Mouse (Mus musculus): Measurements from ENCODE around the gene Cntrob. TPM values are rescaled to one million over a fixed set of nuclear protein-coding genes. Genes with fewer than 3 reads are reported as not detected.

Gene Cntrob
- polyA plus RNA-seq, 1 experiment from 2014 or later, result 22.8 TPM

Other genes starting within 250 kb of the Cntrob start
- 35.9 and 38.5 TPM in 2 replicates for gene Vamp2, start 235.3 kb downstream of the Cntrob start, polyA plus RNA-seq (2015; fragmentation: Nextera tagmentation; extraction: Ambion mirVana)
- 3.5 and 4.7 TPM in 2 replicates for gene Per1, start 228.6 kb downstream of the Cntrob start, polyA plus RNA-seq (2015; fragmentation: Nextera tagmentation; extraction: Ambion mirVana)
- 0.39 and 0.71 TPM in 2 replicates for gene Hes7, start 203.4 kb downstream of the Cntrob start, polyA plus RNA-seq (2015; fragmentation: Nextera tagmentation; extraction: Ambion mirVana)
- gene 9130213A22Rik, start 201.2 kb downstream of the Cntrob start, polyA plus RNA-seq (2015; fragmentation: Nextera tagmentation; extraction: Ambion mirVana), result 0.49 and 0.64 TPM in 2 replicates
- gene Aloxe3, start 197.9 kb downstream of the Cntrob start, polyA plus RNA-seq (2015; fragmentation: Nextera tagmentation; extraction: Ambion mirVana), result 0.62 and 0.73 TPM in 2 replicates
- 0.44 and 0.49 TPM in 2 replicates for gene Alox12b, start 166.8 kb downstream of the Cntrob start, polyA plus RNA-seq (2015; fragmentation: Nextera tagmentation; extraction: Ambion mirVana)
- gene Alox8, start 125.9 kb downstream of the Cntrob start, polyA plus RNA-seq (2015; fragmentation: Nextera tagmentation; extraction: Ambion mirVana), result 0.14 and 0.17 TPM in 2 replicates
- gene Gucy2e, start 86.7 kb downstream of the Cntrob start, polyA plus RNA-seq (2015; fragmentation: Nextera tagmentation; extraction: Ambion mirVana), result not detected in 2 replicates
- 132 and 138 TPM in 2 replicates for gene Trappc1, start 205 bp upstream of the Cntrob start, polyA plus RNA-seq (2015; fragmentation: Nextera tagmentation; extraction: Ambion mirVana)
- gene Kcnab3, start 2.5 kb upstream of the Cntrob start, polyA plus RNA-seq (2015; fragmentation: Nextera tagmentation; extraction: Ambion mirVana), result 0.18 and 0.24 TPM in 2 replicates
- 6.8 and 8.3 TPM in 2 replicates for gene Rnf227, start 16.7 kb upstream of the Cntrob start, polyA plus RNA-seq (2015; fragmentation: Nextera tagmentation; extraction: Ambion mirVana)
- gene Chd3, start 45.6 kb upstream of the Cntrob start, polyA plus RNA-seq (2015; fragmentation: Nextera tagmentation; extraction: Ambion mirVana), result 10.7 and 13.2 TPM in 2 replicates
- 194 and 211 TPM in 2 replicates for gene Naa38, start 71.7 kb upstream of the Cntrob start, polyA plus RNA-seq (2015; fragmentation: Nextera tagmentation; extraction: Ambion mirVana)
- 25.9 and 28.3 TPM in 2 replicates for gene Cyb5d1, start 71.9 kb upstream of the Cntrob start, polyA plus RNA-seq (2015; fragmentation: Nextera tagmentation; extraction: Ambion mirVana)
- gene Tmem88, start 74.5 kb upstream of the Cntrob start, polyA plus RNA-seq (2015; fragmentation: Nextera tagmentation; extraction: Ambion mirVana), result 10.4 and 12.9 TPM in 2 replicates
- gene Kdm6b, start 89.9 kb upstream of the Cntrob start, polyA plus RNA-seq (2015; fragmentation: Nextera tagmentation; extraction: Ambion mirVana), result 31.5 and 45.6 TPM in 2 replicates
- 0.12 and 0.20 TPM in 2 replicates for gene Dnah2, start 225.3 kb upstream of the Cntrob start, polyA plus RNA-seq (2015; fragmentation: Nextera tagmentation; extraction: Ambion mirVana)
- 0.61 and 0.77 TPM in 2 replicates for gene Efnb3, start 236.4 kb upstream of the Cntrob start, polyA plus RNA-seq (2015; fragmentation: Nextera tagmentation; extraction: Ambion mirVana)

Measured in thymus, postnatal 0 days (tissue).